Mouse (Mus musculus) brain, embryonic 18.5 days (tissue): ENCODE results near the gene Aifm2.

Source experiments
- DNase-seq: peaks from one replicate; pipeline ENCODE4 v3.0.0-alpha.2; 2012; ENCODE audit warnings: low read depth, low spot score

Gene Aifm2

GRCm38 (mm10) chr10:61714771-61715461 is at the start of gene Aifm2:
Aifm2 (plus strand) TSS chr10:61715263.
- DNase-seq: no peak

GRCm38 (mm10) chr10:61665651-61666050 is 49.4 kb upstream of the Aifm2 start:
- DNase-seq: no peak

GRCm38 (mm10) chr10:61669289-61669688 is 45.8 kb upstream of the Aifm2 start:
- DNase-seq: no peak

- DNase-seq: no peak
Measured at GRCm38 (mm10) chr10:61669896-61670295, 45.2 kb upstream of the Aifm2 start.

- no peak for DNase-seq
Measured at GRCm38 (mm10) chr10:61670758-61671157, 44.3 kb upstream of the Aifm2 start.

- no peak for DNase-seq
Measured at GRCm38 (mm10) chr10:61675935-61676334, 39.1 kb upstream of the Aifm2 start.

- DNase-seq: no peak
Measured at GRCm38 (mm10) chr10:61679545-61679944, 35.5 kb upstream of the Aifm2 start.

- peak; percentile 91 for DNase-seq
Measured at GRCm38 (mm10) chr10:61680015-61680913, 34.8 kb upstream of the Aifm2 start, which contains the start of gene Sar1a. Sar1a (plus strand) TSS chr10:61680299.

GRCm38 (mm10) chr10:61689405-61689804 is 25.7 kb upstream of the Aifm2 start:
- DNase-seq: no peak

GRCm38 (mm10) chr10:61693563-61693962 is 21.5 kb upstream of the Aifm2 start:
- DNase-seq: no peak

- DNase-seq: peak; percentile 96
Measured at GRCm38 (mm10) chr10:61694870-61695670, 20.0 kb upstream of the Aifm2 start, which contains the start of gene Tysnd1. Tysnd1 (plus strand) TSS chr10:61695514.

GRCm38 (mm10) chr10:61695703-61696559 is 19.1 kb upstream of the Aifm2 start:
- no peak for DNase-seq

- no peak for DNase-seq
Measured at GRCm38 (mm10) chr10:61696560-61696823, 18.6 kb upstream of the Aifm2 start.

- no peak for DNase-seq
Measured at GRCm38 (mm10) chr10:61697028-61697427, 18.0 kb upstream of the Aifm2 start.

- no peak for DNase-seq
Measured at GRCm38 (mm10) chr10:61704663-61705062, 10.4 kb upstream of the Aifm2 start.

GRCm38 (mm10) chr10:61706412-61707375 is 8.4 kb upstream of the Aifm2 start:
- DNase-seq: no peak

GRCm38 (mm10) chr10:61713601-61714000 is 1.5 kb upstream of the Aifm2 start:
- no peak for DNase-seq

- DNase-seq: no peak
Measured at GRCm38 (mm10) chr10:61714146-61714545, 917 bp upstream of the Aifm2 start.

- no peak for DNase-seq
Measured at GRCm38 (mm10) chr10:61715462-61715837, 387 bp downstream of the Aifm2 start.
